Mouse (Mus musculus) large intestine, adult 2 months (tissue): Measurements from ENCODE around the gene Fam129c. TPM values are rescaled to one million over a fixed set of nuclear protein-coding genes. Genes with fewer than 3 reads are reported as not detected.

Experiments
- DNase-seq: peaks from one replicate; pipeline ENCODE4 v3.0.0-alpha.2; 2012; ENCODE audit warnings: low read depth, low spot score
- WGBS: fragments of 180-500 bp; shearing (Covaris S2); methylation state at CpG from one replicate; pipeline ENCODE4 v1.1.7; 2018; 5-methylcytosine and 5-hydroxymethylcytosine counted together
- polyA plus RNA-seq: library from polyadenylated mRNA; depleted of rRNA; stranded (reverse); fragments of >200 nt; gene quantifications from 2 replicates; pipeline ENCODE4 v1.2.3, GENCODE M21; 2012; rRNA removed

The Fam129c gene
- polyA plus RNA-seq, 1 experiment = 4.1 TPM

- 68% methylated on average over 8 of the region's 8 CpGs for WGBS
- no peak for DNase-seq
Measured at GRCm38 (mm10) chr8:71637149-71638095, 40.0 kb downstream of the Fam129c start.

DNA sequence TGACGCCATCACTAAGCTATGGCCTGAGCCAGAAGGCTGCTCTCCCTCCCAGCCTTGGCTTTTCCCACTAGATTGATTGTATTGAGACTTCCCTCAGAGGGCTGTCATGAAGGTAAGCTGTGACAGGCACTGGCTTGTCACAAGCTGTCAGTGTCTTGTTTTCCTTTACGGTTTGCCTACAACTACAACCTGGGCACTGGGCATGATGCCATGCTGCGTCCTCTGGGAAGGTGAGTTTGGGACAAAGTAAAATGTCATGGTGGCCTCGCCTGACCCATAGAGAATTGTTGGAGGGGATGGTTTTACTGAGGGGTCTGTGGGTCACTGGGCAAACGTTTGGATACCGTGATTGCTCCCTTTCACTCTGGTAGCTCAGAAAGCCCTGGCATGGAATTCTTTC is 40.9 kb downstream of the Fam129c start:
- DNase-seq = no peak
- WGBS = 59% methylated on average over 6 of the region's 6 CpGs

GRCm38 (mm10) chr8:71639318-71639717 is 41.9 kb downstream of the Fam129c start:
- no peak for DNase-seq
- 75% methylated on average over 4 of the region's 4 CpGs for WGBS

DNA sequence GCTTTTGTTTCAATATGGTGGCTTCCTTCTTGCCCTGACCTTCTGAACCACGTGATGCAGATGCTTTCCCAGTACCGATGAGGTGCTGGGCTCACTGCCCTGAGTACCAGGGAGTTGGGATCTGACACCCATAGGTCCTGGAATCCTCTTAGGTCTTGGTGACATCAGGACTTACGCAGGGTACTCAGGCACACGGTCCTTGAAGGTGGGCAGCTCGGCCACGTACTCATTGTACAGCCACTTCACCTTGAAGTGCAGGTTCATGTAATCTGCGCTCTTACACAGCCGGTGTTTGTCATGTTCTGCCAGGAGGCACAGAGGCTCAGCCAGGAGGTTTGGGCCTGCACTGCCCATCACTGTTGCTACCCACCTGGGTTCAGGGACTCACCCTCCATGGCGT is 48.1 kb downstream of the Fam129c start:
- 82% methylated on average over 9 of the region's 9 CpGs for WGBS
- no peak for DNase-seq

DNA sequence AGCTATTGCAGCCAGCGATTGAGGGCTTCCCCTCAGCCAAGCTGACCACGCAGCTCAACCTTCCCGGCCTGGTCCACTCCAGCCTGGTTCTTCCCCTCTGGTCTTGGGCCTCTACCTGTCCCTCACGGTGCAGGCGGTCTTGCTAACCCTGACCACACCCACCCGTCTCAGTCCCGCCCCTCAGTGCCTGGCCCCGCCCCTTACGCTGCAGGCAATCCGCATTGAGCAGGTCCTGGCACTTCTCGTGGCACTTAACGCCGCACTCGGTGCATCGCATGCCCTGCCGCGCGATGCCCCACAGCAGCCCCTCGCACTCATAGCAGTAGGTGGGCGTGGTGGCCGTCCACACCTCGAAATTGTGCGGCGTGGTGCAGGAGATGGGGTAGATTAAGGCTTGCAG is 57.2 kb downstream of the Fam129c start:
- WGBS = under 1% methylated on average over 24 of the region's 24 CpGs
- no peak for DNase-seq

Other genes starting within 250 kb of the Fam129c start
- gene Use1, start 230.8 kb upstream of the Fam129c start, polyA plus RNA-seq = 82.1 and 104 TPM in 2 replicates
- gene Ocel1, start 226.3 kb upstream of the Fam129c start, polyA plus RNA-seq = 14.4 and 21.2 TPM in 2 replicates
- gene Nr2f6, start 215.7 kb upstream of the Fam129c start, polyA plus RNA-seq = 118 and 144 TPM in 2 replicates
- gene Ushbp1, start 201.8 kb upstream of the Fam129c start, polyA plus RNA-seq = 5.9 and 9.0 TPM in 2 replicates
- gene Babam1, start 200.8 kb upstream of the Fam129c start, polyA plus RNA-seq = 106 and 114 TPM in 2 replicates
- gene Ankle1, start 191.6 kb upstream of the Fam129c start, polyA plus RNA-seq = 17.0 and 24.2 TPM in 2 replicates
- 16.8 and 18.8 TPM in 2 replicates for gene Abhd8, start 134.0 kb upstream of the Fam129c start, polyA plus RNA-seq
- 94.1 and 124 TPM in 2 replicates for gene Mrpl34, start 132.7 kb upstream of the Fam129c start, polyA plus RNA-seq
- gene Dda1, start 128.4 kb upstream of the Fam129c start, polyA plus RNA-seq = 78.5 and 80.9 TPM in 2 replicates
- 7.3 and 8.9 TPM in 2 replicates for gene Ano8, start 111.7 kb upstream of the Fam129c start, polyA plus RNA-seq
- gene Gtpbp3, start 109.5 kb upstream of the Fam129c start, polyA plus RNA-seq = 18.5 and 23.7 TPM in 2 replicates
- gene Plvap, start 85.9 kb upstream of the Fam129c start, polyA plus RNA-seq = 122 and 163 TPM in 2 replicates
- gene Ccdc194, start 71.9 kb upstream of the Fam129c start, polyA plus RNA-seq = 0.05 TPM in 1 of 2 replicates, not detected in the other
- gene Bst2, start 60.2 kb upstream of the Fam129c start, polyA plus RNA-seq = 114 and 131 TPM in 2 replicates
- 144 and 164 TPM in 2 replicates for gene Mvb12a, start 54.7 kb upstream of the Fam129c start, polyA plus RNA-seq
- 0.71 and 1.0 TPM in 2 replicates for gene Tmem221, start 38.8 kb upstream of the Fam129c start, polyA plus RNA-seq
- gene Nxnl1, start 31.0 kb upstream of the Fam129c start, polyA plus RNA-seq = not detected in 2 replicates
- gene Slc27a1, start 28.8 kb upstream of the Fam129c start, polyA plus RNA-seq = 19.4 and 25.6 TPM in 2 replicates
- 109 and 111 TPM in 2 replicates for gene Pgls, start 5.5 kb upstream of the Fam129c start, polyA plus RNA-seq
- 45.0 and 68.0 TPM in 2 replicates for gene Colgalt1, start 13.3 kb downstream of the Fam129c start, polyA plus RNA-seq
- 1.0 and 1.3 TPM in 2 replicates for gene Unc13a, start 74.1 kb downstream of the Fam129c start, polyA plus RNA-seq
- gene Jak3, start 78.6 kb downstream of the Fam129c start, polyA plus RNA-seq = 15.0 and 15.3 TPM in 2 replicates
- 12.1 and 17.2 TPM in 2 replicates for gene Insl3, start 91.6 kb downstream of the Fam129c start, polyA plus RNA-seq
- gene B3gnt3, start 104.1 kb downstream of the Fam129c start, polyA plus RNA-seq = 69.3 and 160 TPM in 2 replicates
- gene Fcho1, start 128.1 kb downstream of the Fam129c start, polyA plus RNA-seq = 16.9 and 22.0 TPM in 2 replicates